Mouse (Mus musculus): ENCODE results near the gene Gm8374. TPM values are rescaled to one million over a fixed set of nuclear protein-coding genes. Genes with fewer than 3 reads are reported as not detected.
"Not testable (repeated sequence)": the region's sequence is repeated elsewhere in the genome, so short reads cannot be mapped to it uniquely, and the experiment has no call there.

Gm8374 gene
- polyA plus RNA-seq (2017; shearing (Covaris generic)), result not detected

DNA sequence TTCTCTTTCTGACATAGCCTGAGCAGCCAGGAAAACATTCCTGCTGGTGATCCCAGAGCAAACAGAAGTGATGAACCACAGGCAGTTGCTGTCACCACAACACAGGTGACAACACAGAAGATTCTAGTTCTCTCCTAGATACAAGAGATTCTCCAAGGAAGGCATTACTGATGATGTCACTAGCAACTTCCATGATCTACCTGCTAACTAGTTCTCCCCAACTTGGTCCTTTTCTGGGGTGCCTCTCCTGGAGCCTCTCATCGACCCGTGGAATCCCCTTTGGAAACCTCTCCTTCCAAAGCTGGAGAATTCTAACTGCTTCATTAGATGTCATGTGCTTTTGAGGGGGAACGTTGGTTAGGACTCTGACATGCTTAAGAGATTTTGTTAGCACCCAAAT lies at the start of gene Gm8374:
Gene Gm8374, minus strand, starts transcription at position 101 of the 400 bp plus-strand sequence.
- ATAC-seq, result not testable (repeated sequence)

DNA sequence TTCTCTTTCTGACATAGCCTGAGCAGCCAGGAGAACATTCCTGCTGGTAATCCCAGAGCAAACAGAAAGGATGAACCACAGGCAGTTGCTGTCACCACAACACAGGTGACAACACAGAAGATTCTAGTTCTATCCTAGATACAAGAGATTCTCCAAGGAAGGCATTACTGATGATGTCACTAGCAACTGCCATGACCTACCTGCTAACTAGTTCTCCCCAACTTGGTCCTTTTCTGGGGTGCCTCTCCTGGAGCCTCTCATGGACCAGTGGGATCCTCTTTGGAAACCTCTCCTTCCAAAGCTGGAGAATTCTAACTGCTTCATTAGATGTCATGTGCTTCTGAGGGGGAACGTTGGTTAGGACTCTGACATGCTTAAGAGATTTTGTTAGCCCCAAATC lies 32.6 kb downstream of the Gm8374 start, which contains the start of gene Gm5797:
Gene Gm5797, minus strand, starts transcription at position 101 of the 400 bp plus-strand sequence.
- not testable (repeated sequence) for ATAC-seq

DNA sequence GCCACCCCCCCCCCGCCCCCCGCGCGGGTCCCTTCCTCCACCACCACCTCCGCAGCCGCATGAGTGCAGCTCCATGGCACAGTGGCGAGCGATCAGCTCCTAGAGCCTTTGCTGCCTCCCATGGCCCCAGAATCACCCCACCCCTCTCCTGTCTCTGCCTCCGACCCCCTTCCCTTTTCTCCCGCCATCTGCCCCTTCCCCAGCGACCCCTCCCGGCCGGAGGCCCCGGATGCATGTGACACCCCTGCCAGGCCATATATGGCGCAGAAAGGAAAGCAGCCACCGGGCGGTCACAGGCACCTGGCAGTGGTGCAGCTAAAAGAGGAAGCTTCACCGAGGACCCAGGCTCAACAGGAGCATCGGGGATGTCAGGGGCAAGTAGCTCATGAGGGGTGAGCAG lies 49.8 kb downstream of the Gm8374 start:
- not testable (repeated sequence) for ATAC-seq

DNA sequence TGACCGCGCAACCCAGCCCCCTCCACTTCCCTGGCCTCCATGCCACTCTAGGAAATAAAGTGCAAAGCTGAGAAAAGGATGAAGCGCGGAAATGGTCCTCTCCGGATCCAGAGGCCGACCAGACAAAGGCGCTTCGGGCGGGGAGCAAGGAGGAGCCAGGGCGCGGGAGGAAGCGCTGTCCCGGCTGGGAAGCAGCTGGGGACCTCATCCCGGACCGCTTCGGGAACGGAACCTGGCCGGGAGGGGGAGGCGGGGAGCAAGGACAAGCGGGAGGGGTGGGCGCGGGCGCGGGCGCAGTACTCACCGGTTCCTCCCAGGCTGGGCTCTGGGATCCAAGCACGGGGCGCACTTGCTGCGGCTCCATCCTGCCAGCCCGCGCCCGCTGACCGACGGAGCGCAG lies 50.3 kb downstream of the Gm8374 start, which contains the start of gene Gm3739:
Gene Gm3739, minus strand, starts transcription at position 389 of the 400 bp plus-strand sequence.
- not testable (repeated sequence) for ATAC-seq

Other genes with a start within 250 kb of the Gm8374 start
- not detected for gene Gm6676, start 239.7 kb downstream of the Gm8374 start, polyA plus RNA-seq (2017; shearing (Covaris generic))
- 10 to 100 TPM in 2 of 3 experiments, 1 to 10 TPM in 1; 2.8 to 14.6 (median 11.4) TPM for gene Gm3512, start 190.6 kb downstream of the Gm8374 start, polyA plus RNA-seq (2017; shearing (Covaris generic))
- not detected for gene Gm16434, start 170.6 kb downstream of the Gm8374 start, polyA plus RNA-seq (2017; shearing (Covaris generic))
- gene Gm3727, start 100.4 kb downstream of the Gm8374 start, polyA plus RNA-seq (2017; shearing (Covaris generic)), result not detected
- gene Gm3739, start 50.1 kb downstream of the Gm8374 start, polyA plus RNA-seq (2017; shearing (Covaris generic)), result 10 to 100 TPM in 2 of 3 experiments, 1 to 10 TPM in 1; 5.3 to 26.0 (median 17.4) TPM
- gene Gm5797, start 32.7 kb downstream of the Gm8374 start, polyA plus RNA-seq (2017; shearing (Covaris generic)), result not detected
- gene Gm3755, start 85.8 kb upstream of the Gm8374 start, polyA plus RNA-seq (2017; shearing (Covaris generic)), result not detected
- 10 to 100 TPM in 2 of 3 experiments, 1 to 10 TPM in 1; 3.3 to 32.8 (median 11.1) TPM for gene Gm3752, start 118.6 kb upstream of the Gm8374 start, polyA plus RNA-seq (2017; shearing (Covaris generic))
- gene Gm3558, start 203.4 kb upstream of the Gm8374 start, polyA plus RNA-seq (2017; shearing (Covaris generic)), result 1 to 10 TPM; 1.6 to 9.1 (median 2.8) TPM
- under 1 TPM in 1 of 3 experiments, not detected in 2; 0.85 TPM for gene Gm10338, start 230.5 kb upstream of the Gm8374 start, polyA plus RNA-seq (2017; shearing (Covaris generic))